Mouse (Mus musculus): Measurements from ENCODE around the gene Slf2.

The Slf2 gene

GRCm38 (mm10) chr19:44908836-44909460 lies 22.0 kb upstream of the Slf2 start:
- DNase-seq (ENCODE audit: low spot score), result no peak

GRCm38 (mm10) chr19:44914481-44915249 lies 16.3 kb upstream of the Slf2 start:
- no peak for DNase-seq (ENCODE audit: low spot score)

GRCm38 (mm10) chr19:44918171-44918570 lies 12.8 kb upstream of the Slf2 start:
- DNase-seq (ENCODE audit: low spot score), result no peak

GRCm38 (mm10) chr19:44921466-44922139 lies 9.3 kb upstream of the Slf2 start:
- DNase-seq (ENCODE audit: low spot score), result no peak

- DNase-seq (ENCODE audit: low spot score), result no peak
These were observed 8.4 kb upstream of the Slf2 start for GRCm38 (mm10) chr19:44922521-44922920.

GRCm38 (mm10) chr19:44924699-44925098 lies 6.3 kb upstream of the Slf2 start:
- no peak for DNase-seq (ENCODE audit: low spot score)

GRCm38 (mm10) chr19:44926781-44927180 lies 4.2 kb upstream of the Slf2 start:
- no peak for DNase-seq (ENCODE audit: low spot score)

- DNase-seq (ENCODE audit: low spot score), result no peak
These were observed 3.7 kb upstream of the Slf2 start for GRCm38 (mm10) chr19:44927250-44927649.

GRCm38 (mm10) chr19:44928185-44928584 lies 2.8 kb upstream of the Slf2 start:
- no peak for DNase-seq (ENCODE audit: low spot score)

GRCm38 (mm10) chr19:44929251-44929650 lies 1.7 kb upstream of the Slf2 start:
- DNase-seq (ENCODE audit: low spot score), result no peak

- DNase-seq (ENCODE audit: low spot score), result no peak
These were observed 1.3 kb upstream of the Slf2 start for GRCm38 (mm10) chr19:44929663-44930062.

GRCm38 (mm10) chr19:44930122-44930521 lies 829 bp upstream of the Slf2 start:
- DNase-seq (ENCODE audit: low spot score), result no peak

GRCm38 (mm10) chr19:44931454-44931759 lies 456 bp downstream of the Slf2 start:
- DNase-seq (ENCODE audit: low spot score), result peak; percentile 85

- no peak for DNase-seq (ENCODE audit: low spot score)
These were observed 1.1 kb downstream of the Slf2 start for GRCm38 (mm10) chr19:44932051-44932450.

- peak; percentile 33 for DNase-seq (ENCODE audit: low spot score)
These were observed 2.2 kb downstream of the Slf2 start for GRCm38 (mm10) chr19:44933136-44933535.

GRCm38 (mm10) chr19:44959633-44960032 lies 28.7 kb downstream of the Slf2 start:
- DNase-seq (ENCODE audit: low spot score), result no peak

- DNase-seq (ENCODE audit: low spot score), result no peak
These were observed 35.0 kb downstream of the Slf2 start for GRCm38 (mm10) chr19:44965978-44966377.

GRCm38 (mm10) chr19:44968329-44968728 lies 37.4 kb downstream of the Slf2 start:
- no peak for DNase-seq (ENCODE audit: low spot score)

- DNase-seq (ENCODE audit: low spot score), result no peak
These were observed 45.7 kb downstream of the Slf2 start for GRCm38 (mm10) chr19:44976636-44977035.

- DNase-seq (ENCODE audit: low spot score), result no peak
These were observed 46.2 kb downstream of the Slf2 start for GRCm38 (mm10) chr19:44977148-44977547.

GRCm38 (mm10) chr19:44980787-44981186 lies 49.8 kb downstream of the Slf2 start:
- DNase-seq (ENCODE audit: low spot score), result no peak

- no peak for DNase-seq (ENCODE audit: low spot score)
These were observed 51.6 kb downstream of the Slf2 start for GRCm38 (mm10) chr19:44982477-44983115.

GRCm38 (mm10) chr19:44983366-44983765 lies 52.4 kb downstream of the Slf2 start:
- peak; percentile 12 for DNase-seq (ENCODE audit: low spot score)
